Mouse (Mus musculus) stomach, embryonic 14.5 days (tissue): Measurements from ENCODE around the gene Ube2o. TPM values are rescaled to one million over a fixed set of nuclear protein-coding genes. Genes with fewer than 3 reads are reported as not detected.
"Not testable (repeated sequence)": the region's sequence is repeated elsewhere in the genome, so short reads cannot be mapped to it uniquely, and the experiment has no call there.

Experiments used
- ATAC-seq: fragments of 200-750 bp; cut with Nextera tagmentation; 2 replicates; pipeline ENCODE4 v1.8.0; 2017; ENCODE audit warnings: low read depth, moderate TSS enrichment; ENCODE audit not compliant: insufficient number of reproducible peaks, insufficient read depth, low FRiP score
- H3K27ac ChIP-seq: fragments of 300-500 bp; sonication (generic); 2 replicates; pipeline ENCODE4 v1.5.1; 2014; ENCODE audit warnings: mild to moderate bottlenecking, low read length, moderate library complexity, mixed read lengths
- H3K27me3 ChIP-seq: fragments of 300-500 bp; sonication (generic); 2 replicates; pipeline ENCODE4 v1.6.1; 2014; ENCODE audit warnings: low read length, control low read depth, mixed read lengths; ENCODE audit not compliant: control insufficient read depth, insufficient read depth
- H3K36me3 ChIP-seq: fragments of 300-500 bp; sonication (generic); 2 replicates; pipeline ENCODE4 v1.6.1; 2014; ENCODE audit warnings: mild to moderate bottlenecking, control low read depth, low read length, moderate library complexity, mixed read lengths; ENCODE audit not compliant: control insufficient read depth, insufficient read depth
- H3K4me1 ChIP-seq: fragments of 300-500 bp; sonication (generic); 2 replicates; pipeline ENCODE4 v1.6.1; 2014; ENCODE audit warnings: low read length, control low read depth, mixed read lengths; ENCODE audit not compliant: control insufficient read depth, insufficient read depth
- H3K4me2 ChIP-seq: fragments of 300-500 bp; sonication (generic); replicated peaks from 2 replicates; pipeline ENCODE4 v1.6.1; 2014; ENCODE audit warnings: low read depth, low read length, control low read depth
- H3K4me3 ChIP-seq: fragments of 300-500 bp; sonication (generic); 2 replicates; pipeline ENCODE4 v1.5.1; 2014; ENCODE audit warnings: low read depth, low read length, control low read depth
- H3K9ac ChIP-seq: fragments of 300-500 bp; sonication (generic); replicated peaks from 2 replicates; pipeline ENCODE4 v1.6.1; 2014; ENCODE audit warnings: low read depth, mild to moderate bottlenecking, control low read depth, low read length, moderate library complexity, mixed read lengths
- H3K9me3 ChIP-seq: fragments of 300-500 bp; sonication (generic); 2 replicates; pipeline ENCODE4 v1.6.1; 2016; ENCODE audit warnings: low read depth, low read length, control low read depth; ENCODE audit not compliant: control insufficient read depth
- WGBS: fragments of 180-500 bp; shearing (Covaris S2); extraction: QIAGEN DNeasy Blood & Tissue Kit; methylation state at CpG from one replicate; pipeline ENCODE4 v1.1.7; 2014; 5-methylcytosine and 5-hydroxymethylcytosine counted together
- polyA plus RNA-seq: library from polyadenylated mRNA; unstranded; fragments of >200 nt; fragmentation: Nextera tagmentation; extraction: Ambion mirVana; gene quantifications from 2 replicates; pipeline ENCODE4 v1.2.1, GENCODE M21; 2014

Gene Ube2o
- polyA plus RNA-seq, 1 experiment from 2014 or later: 11.4 TPM

DNA sequence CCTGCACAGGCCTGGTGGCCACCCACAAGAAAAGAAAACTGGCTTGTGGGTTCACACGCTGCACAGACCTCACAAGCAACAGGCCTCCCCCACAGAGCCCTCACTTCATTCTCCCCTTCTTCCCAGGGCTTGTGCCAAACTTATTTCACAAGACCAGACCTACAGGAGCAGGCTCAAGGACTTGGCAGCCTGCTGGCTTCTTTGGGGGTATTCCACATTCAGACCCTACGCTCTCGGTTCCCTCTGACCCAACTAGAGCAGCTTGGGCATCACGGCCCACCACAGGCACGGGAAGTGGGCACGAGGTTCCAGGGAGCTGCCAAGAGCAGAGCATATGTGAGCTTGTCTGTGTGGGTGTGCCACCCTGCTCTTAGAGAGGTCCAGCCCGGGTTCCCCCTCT lies 36.4 kb upstream of the Ube2o start:
- no peaks in the 10 kb centered on the region for H3K36me3 ChIP-seq
- no peaks in the 10 kb centered on the region for H3K9me3 ChIP-seq
- H3K4me2 ChIP-seq: no peak overlapping the region
- 88% methylated on average over 7 of the region's 7 CpGs for WGBS
- no peak for ATAC-seq
- peaks cover 36% of the 10 kb centered on the region for H3K4me1 ChIP-seq
- no peak overlapping the region for H3K9ac ChIP-seq
- H3K27ac ChIP-seq: no peak overlapping the region
- H3K27me3 ChIP-seq: no peaks in the 10 kb centered on the region
- no peak overlapping the region for H3K4me3 ChIP-seq

DNA sequence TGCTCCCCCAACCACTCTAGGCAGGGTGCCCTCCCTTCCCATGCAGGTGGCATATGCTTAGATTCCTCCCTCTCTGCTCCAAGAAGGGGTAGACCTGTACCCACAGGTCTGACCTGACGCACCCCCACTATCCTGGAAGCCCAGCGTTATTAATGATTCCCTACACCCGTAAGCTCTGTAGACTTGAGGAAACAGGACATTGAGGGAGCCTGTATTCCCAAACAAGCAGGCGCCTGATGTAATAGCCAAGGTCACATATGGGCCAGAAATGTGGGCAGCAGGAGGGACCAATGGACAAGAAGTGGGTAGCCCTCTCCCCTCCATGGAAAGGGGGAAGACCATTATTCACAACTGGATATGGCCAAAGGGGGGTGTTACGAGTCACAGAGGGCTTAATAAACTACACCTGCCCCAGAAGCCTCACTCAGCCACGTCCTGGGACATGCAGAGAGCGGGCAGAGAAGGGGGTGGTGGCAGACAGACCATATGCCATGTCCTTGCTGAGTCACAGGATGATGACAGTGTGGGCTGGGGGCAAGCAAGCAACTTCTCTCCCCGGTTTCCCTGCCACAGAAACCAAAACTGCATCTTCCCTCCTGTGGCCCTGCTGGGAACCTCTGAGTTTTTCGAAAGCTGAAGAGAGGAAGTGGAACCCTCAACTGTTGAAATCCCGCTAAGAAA lies 35.3 kb upstream of the Ube2o start:
- no peak; the same call in 1 of the 2 replicates for ATAC-seq
- no peaks in the 10 kb centered on the region for H3K36me3 ChIP-seq
- H3K4me2 ChIP-seq: no peak overlapping the region
- H3K9me3 ChIP-seq: no peaks in the 10 kb centered on the region
- no peak overlapping the region for H3K4me3 ChIP-seq
- H3K27ac ChIP-seq: peak overlapping the region; percentile 21; the same call in 1 of the 2 replicates
- no peaks in the 10 kb centered on the region for H3K27me3 ChIP-seq
- no peak overlapping the region for H3K9ac ChIP-seq
- peaks cover 27% of the 10 kb centered on the region for H3K4me1 ChIP-seq
- 65% methylated on average over 10 of the region's 10 CpGs for WGBS

DNA sequence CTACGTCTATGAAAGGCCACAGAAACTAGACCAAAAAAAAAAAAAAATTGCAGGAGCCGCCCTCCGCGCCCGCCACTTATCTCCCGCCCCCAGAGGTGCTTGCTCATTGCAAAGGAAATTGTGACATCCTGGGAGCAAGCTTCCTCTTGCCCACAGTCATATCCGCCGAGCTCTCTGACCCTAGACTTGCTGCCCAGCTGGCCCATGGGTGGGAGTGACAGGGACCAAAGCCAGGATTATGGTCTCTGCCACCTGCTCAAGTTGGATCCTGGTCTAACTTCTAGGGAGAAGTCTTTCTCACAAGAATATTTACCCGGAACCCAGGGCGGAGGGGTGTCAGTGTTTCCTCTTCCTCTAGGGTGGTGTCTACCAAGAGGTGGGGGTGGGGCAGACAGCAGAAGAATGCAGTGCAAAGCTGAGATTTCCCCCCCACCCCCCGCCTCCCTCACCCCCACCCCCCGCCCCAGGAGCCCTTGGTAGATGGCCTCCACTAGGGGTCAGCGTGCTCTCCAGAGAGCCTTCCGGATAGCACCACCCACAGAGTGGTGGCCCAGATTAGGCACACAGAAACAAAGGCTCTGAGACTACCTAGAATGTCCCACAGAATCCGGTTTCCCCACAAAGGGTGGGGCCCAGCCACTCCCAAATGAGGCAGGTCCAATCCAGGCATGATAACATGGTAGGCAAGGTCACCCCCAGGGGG lies 34.6 kb upstream of the Ube2o start:
- Histone ChIP-seq H3K27me3 (no peaks in the 10 kb centered on the region), H3K27ac (peak overlapping the region; percentile 33; the same call in 1 of the 2 replicates), H3K9ac (no peak overlapping the region), H3K4me2 (no peak overlapping the region), H3K4me1 (peaks cover 20% of the 10 kb centered on the region), H3K36me3 (no peaks in the 10 kb centered on the region), H3K4me3 (no peak overlapping the region), H3K9me3 (no peaks in the 10 kb centered on the region)
- 39% methylated on average over 15 of the region's 15 CpGs for WGBS
- peak; percentile 70 for ATAC-seq

DNA sequence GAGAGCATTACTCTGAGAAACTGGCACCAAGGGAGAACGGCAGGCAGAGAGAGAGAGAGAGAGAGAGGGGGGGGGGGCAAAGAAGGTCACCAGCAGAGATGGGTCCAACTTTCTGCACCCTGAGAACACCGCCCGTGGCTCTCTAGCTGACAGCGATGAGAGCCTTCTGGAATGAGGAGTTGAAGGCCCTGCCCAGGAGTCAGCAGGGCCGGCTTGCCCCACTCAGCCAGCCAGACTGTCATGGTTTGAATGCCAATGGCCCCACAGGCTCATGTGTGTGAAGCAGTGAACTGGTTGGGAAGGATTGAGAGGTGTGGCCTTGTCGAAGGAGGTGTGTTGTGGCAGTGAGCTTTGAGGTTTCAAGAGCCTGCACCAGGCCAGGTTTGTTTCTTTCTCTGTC lies 32.0 kb upstream of the Ube2o start:
- no peak overlapping the region for H3K4me2 ChIP-seq
- no peak for ATAC-seq
- no peak overlapping the region for H3K27ac ChIP-seq
- no peaks in the 10 kb centered on the region for H3K27me3 ChIP-seq
- H3K36me3 ChIP-seq: no peaks in the 10 kb centered on the region
- H3K9ac ChIP-seq: no peak overlapping the region
- H3K4me3 ChIP-seq: no peak overlapping the region
- H3K4me1 ChIP-seq: peaks cover 6% of the 10 kb centered on the region; the same call in 1 of the 2 replicates
- no peaks in the 10 kb centered on the region for H3K9me3 ChIP-seq
- 94% methylated on average over 6 of the region's 6 CpGs for WGBS

DNA sequence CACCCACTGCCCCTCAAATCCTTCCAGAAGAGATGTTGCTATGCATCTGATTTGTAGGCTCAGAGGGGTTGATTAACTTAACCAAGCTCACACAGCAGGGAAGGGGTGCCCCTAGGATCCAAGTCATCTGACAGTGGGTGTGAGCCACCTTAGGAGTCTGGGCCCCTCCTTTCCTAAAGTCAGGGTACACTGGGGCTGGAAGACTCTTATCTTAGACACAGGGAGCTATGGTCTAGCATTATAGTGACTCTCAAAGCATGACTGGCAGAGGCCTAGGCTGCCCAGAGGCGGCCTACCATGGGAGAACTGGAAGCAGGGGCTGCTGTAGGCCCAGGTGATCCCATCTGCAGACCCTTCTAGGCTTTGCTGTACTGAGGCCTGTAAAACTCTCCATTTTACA lies 31.3 kb upstream of the Ube2o start:
- Histone ChIP-seq H3K4me3 (no peak overlapping the region), H3K4me2 (no peak overlapping the region), H3K27ac (no peak overlapping the region), H3K36me3 (no peaks in the 10 kb centered on the region), H3K9me3 (no peaks in the 10 kb centered on the region), H3K4me1 (peaks cover 6% of the 10 kb centered on the region; the same call in 1 of the 2 replicates), H3K27me3 (no peaks in the 10 kb centered on the region), H3K9ac (no peak overlapping the region)
- 88% methylated on average over 1 of the region's 1 CpGs for WGBS
- ATAC-seq: no peak

DNA sequence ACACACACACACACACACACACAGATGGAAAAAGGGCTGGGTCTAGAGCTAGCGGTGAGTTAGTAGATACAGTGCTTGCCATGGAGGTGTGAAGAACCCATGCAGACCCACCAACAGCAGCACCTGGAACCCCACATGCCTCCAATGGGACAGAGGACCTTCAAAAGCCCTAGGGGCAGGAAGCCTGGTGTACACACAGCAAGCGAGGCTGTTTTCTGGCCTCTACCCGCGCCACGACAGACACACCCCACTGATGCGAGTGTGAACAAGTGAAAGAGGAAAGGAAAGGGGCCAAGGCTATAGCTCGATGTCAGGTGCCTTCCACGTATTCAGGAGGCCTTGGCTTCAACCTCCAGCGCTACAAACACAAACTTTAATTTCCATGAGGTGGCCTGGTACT lies 30.6 kb upstream of the Ube2o start:
- Histone ChIP-seq H3K4me2 (no peak overlapping the region), H3K9me3 (no peaks in the 10 kb centered on the region), H3K4me3 (no peak overlapping the region), H3K27me3 (no peaks in the 10 kb centered on the region), H3K9ac (no peak overlapping the region), H3K4me1 (peaks cover 6% of the 10 kb centered on the region; the same call in 1 of the 2 replicates), H3K36me3 (no peaks in the 10 kb centered on the region), H3K27ac (no peak overlapping the region)
- no peak for ATAC-seq
- 88% methylated on average over 9 of the region's 9 CpGs for WGBS

DNA sequence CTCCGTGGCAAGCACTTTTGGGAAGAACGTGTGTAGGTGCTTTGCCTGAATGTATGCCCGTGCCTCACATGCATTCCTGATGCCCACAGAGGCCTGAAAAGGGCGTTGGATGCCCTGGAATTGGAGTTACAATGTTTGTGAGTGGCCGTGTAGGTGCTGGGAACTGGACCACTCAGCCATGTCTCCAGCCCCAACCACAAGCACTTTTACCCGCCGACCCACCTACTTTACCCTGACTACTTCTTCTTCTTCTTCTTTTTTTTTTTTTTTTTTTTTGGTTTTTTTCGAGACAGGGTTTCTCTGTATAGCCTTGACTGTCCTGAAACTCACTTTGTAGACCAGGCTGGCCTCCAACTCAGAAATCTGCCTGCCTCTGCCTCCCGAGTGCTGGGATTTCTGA lies 29.9 kb upstream of the Ube2o start:
- not testable (repeated sequence) for H3K27ac ChIP-seq, ATAC-seq, H3K9ac ChIP-seq, H3K9me3 ChIP-seq, H3K36me3 ChIP-seq, H3K4me1 ChIP-seq, H3K27me3 ChIP-seq, H3K4me2 ChIP-seq, H3K4me3 ChIP-seq
- 94% methylated on average over 9 of the region's 9 CpGs for WGBS

DNA sequence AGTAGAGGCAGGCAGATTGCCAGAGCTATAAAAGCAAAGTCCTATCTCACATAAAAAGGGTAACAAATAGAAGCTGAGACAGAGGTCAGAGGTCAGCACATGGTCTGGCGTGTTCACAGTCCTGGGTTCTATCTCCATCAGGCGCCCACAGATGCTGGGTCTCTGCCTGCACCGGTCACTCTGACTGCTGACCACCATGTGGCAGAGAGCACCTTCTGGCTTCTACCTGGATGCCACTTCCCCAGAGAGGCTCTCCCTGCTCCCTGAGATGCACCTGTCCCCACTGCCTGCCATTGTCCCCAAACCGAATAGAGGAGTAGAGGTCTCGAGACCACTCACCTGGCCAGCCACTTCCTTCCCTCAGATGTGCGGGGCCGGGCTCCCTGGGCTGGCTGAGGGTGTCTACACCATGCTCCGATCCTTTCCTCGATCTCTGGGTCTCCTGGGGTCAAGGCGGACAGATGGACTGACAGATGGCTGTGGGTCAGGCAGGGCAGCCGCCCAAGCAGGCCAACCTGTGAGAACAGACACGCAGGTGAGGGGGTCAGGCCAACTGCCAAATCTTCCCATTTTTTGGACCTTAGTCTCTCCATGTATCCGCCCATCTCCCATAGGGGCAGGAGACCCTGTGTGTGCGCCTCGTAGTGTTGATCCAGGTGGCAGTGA lies 28.9 kb upstream of the Ube2o start:
- no peaks in the 10 kb centered on the region for H3K36me3 ChIP-seq
- WGBS: 81% methylated on average over 15 of the region's 15 CpGs
- no peak for ATAC-seq
- H3K27ac ChIP-seq: no peak overlapping the region
- no peak overlapping the region for H3K9ac ChIP-seq
- H3K4me3 ChIP-seq: no peak overlapping the region
- no peaks in the 10 kb centered on the region for H3K4me1 ChIP-seq
- H3K27me3 ChIP-seq: no peaks in the 10 kb centered on the region
- H3K4me2 ChIP-seq: no peak overlapping the region
- H3K9me3 ChIP-seq: no peaks in the 10 kb centered on the region
